Mouse (Mus musculus) CH12.LX (cell line): ENCODE data around the gene Pus3.
"Not testable (repeated sequence)": the region's sequence is repeated elsewhere in the genome, so short reads cannot be mapped to it uniquely, and the experiment has no call there.

Experiments
- BHLHE40 ChIP-seq: IDR thresholded peaks from 2 replicates; pipeline ENCODE4 v1.6.1; 2011; ENCODE audit warnings: mild to moderate bottlenecking, low read depth, low read length, improper control_type of control experiment
- CTCF ChIP-seq, 2 experiments: IDR thresholded peaks in 1 of 2; conservative IDR thresholded peaks in 1 of 2; 2 replicates each; pipeline ENCODE4 v1.5.1; 2011 to 2012; ENCODE audit warnings: low read depth in 2 of 2, low read length in 2 of 2, improper control_type of control experiment in 1 of 2, inconsistent platforms in 1 of 2, mild to moderate bottlenecking in 1 of 2, moderate library complexity in 1 of 2
- E2F4 ChIP-seq: IDR thresholded peaks from 2 replicates; pipeline ENCODE4 v1.6.1; 2011; ENCODE audit warnings: low read depth, low read length, improper control_type of control experiment; ENCODE audit not compliant: insufficient replicate concordance
- EP300 ChIP-seq: IDR thresholded peaks from 2 replicates; pipeline ENCODE4 v1.6.1; 2011; ENCODE audit warnings: low read length, improper control_type of control experiment
- MXI1 ChIP-seq: IDR thresholded peaks from 2 replicates; pipeline ENCODE4 v1.6.1; 2011; ENCODE audit warnings: mild to moderate bottlenecking, low read depth, low read length, improper control_type of control experiment

DNA sequence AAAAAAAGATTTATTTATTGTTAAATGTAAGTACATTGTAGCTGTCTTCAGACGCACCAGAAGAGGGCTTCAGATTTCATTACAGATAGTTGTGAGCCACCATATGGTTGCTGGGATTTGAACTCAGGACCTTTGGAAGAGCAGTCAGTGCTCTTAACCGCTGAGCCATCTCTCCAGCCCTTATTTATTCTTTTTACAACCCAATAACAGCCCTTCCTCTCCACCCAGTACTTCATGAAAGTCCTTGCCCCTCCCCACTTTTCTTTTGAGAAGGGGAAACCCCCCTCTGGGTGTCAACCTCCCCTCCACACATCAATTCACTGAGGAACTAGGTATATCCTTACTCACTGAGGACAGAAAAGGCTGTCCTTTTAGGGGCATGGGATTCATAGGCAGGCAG lies 58.4 kb downstream of the Pus3 start:
- TF ChIP-seq CTCF (conservative IDR thresholded peaks at IDR 0.05 in 1 of 2, IDR thresholded peaks at IDR 0.05 in 1 of 2; ENCODE audit: low read depth in 2 of 2, low read length in 2 of 2); E2F4; EP300; BHLHE40; MXI1: not testable (repeated sequence)
